Mouse (Mus musculus) limb, embryonic 12.5 days (tissue): ENCODE results near the gene Gm17581. TPM values are rescaled to one million over a fixed set of nuclear protein-coding genes. Genes with fewer than 3 reads are reported as not detected.
"Not testable (repeated sequence)": the region's sequence is repeated elsewhere in the genome, so short reads cannot be mapped to it uniquely, and the experiment has no call there.

ENCODE experiments used
- ATAC-seq: fragments of 200-750 bp; cut with Nextera tagmentation; 2 replicates; pipeline ENCODE4 v1.8.0; 2017; ENCODE audit warnings: low read depth, moderate TSS enrichment; ENCODE audit not compliant: insufficient number of reproducible peaks, insufficient read depth, low FRiP score, low TSS enrichment
- H3K27ac ChIP-seq: fragments of 300-500 bp; sonication (generic); 2 replicates; pipeline ENCODE4 v1.5.1; 2016; ENCODE audit warnings: mild to moderate bottlenecking, moderate library complexity
- H3K27me3 ChIP-seq: fragments of 300-500 bp; sonication (generic); 2 replicates; pipeline ENCODE4 v1.6.1; 2016; ENCODE audit warnings: mild to moderate bottlenecking, moderate library complexity
- H3K36me3 ChIP-seq: fragments of 300-500 bp; sonication (generic); 2 replicates; pipeline ENCODE4 v1.6.1; 2016; ENCODE audit warnings: mild to moderate bottlenecking, moderate library complexity
- H3K4me1 ChIP-seq: fragments of 300-500 bp; sonication (generic); replicated peaks from 2 replicates; pipeline ENCODE4 v1.6.1; 2016
- H3K4me2 ChIP-seq: fragments of 300-500 bp; sonication (generic); 2 replicates; pipeline ENCODE4 v1.6.1; 2016; ENCODE audit warnings: mild to moderate bottlenecking, moderate library complexity
- H3K4me3 ChIP-seq: fragments of 300-500 bp; sonication (generic); replicated peaks from 2 replicates; pipeline ENCODE4 v1.5.1; 2016; ENCODE audit warnings: mild to moderate bottlenecking
- H3K9ac ChIP-seq: fragments of 300-500 bp; sonication (generic); replicated peaks from 2 replicates; pipeline ENCODE4 v1.6.1; 2016; ENCODE audit warnings: mild to moderate bottlenecking, moderate library complexity
- H3K9me3 ChIP-seq: fragments of 300-500 bp; sonication (generic); 2 replicates; pipeline ENCODE4 v1.6.1; 2016; ENCODE audit warnings: mild to moderate bottlenecking, moderate library complexity
- WGBS: fragments of 180-500 bp; shearing (Covaris S2); methylation state at CpG from one replicate; pipeline ENCODE4 v1.1.7; 2016; 5-methylcytosine and 5-hydroxymethylcytosine counted together
- polyA plus RNA-seq: library from polyadenylated mRNA; unstranded; fragments of >200 nt; fragmentation: Nextera tagmentation; extraction: Ambion mirVana; gene quantifications from 2 replicates; pipeline ENCODE4 v1.2.1, GENCODE M21; 2016

The Gm17581 gene
- polyA plus RNA-seq: not detected in 2 replicates

- H3K9ac ChIP-seq, H3K27ac ChIP-seq, ATAC-seq, H3K9me3 ChIP-seq, H3K4me1 ChIP-seq, H3K36me3 ChIP-seq, H3K4me3 ChIP-seq, H3K4me2 ChIP-seq, H3K27me3 ChIP-seq: not testable (repeated sequence)
- 79% methylated on average over 5 of the region's 5 CpGs for WGBS
Observed at GRCm38 (mm10) chr2:155735766-155736165, at the start of gene Gm17581. TSS of gene Gm17581 (minus strand) at chr2:155735866.

- H3K9ac ChIP-seq: no peak overlapping the region
- H3K4me3 ChIP-seq: no peak overlapping the region
- H3K4me2 ChIP-seq: no peak overlapping the region
- no peaks in the 10 kb centered on the region for H3K36me3 ChIP-seq
- WGBS: 80% methylated on average over 6 of the region's 6 CpGs
- ATAC-seq: no peak
- no peaks in the 10 kb centered on the region for H3K9me3 ChIP-seq
- peaks cover 20% of the 10 kb centered on the region for H3K27me3 ChIP-seq
- no peaks in the 10 kb centered on the region for H3K4me1 ChIP-seq
- no peak overlapping the region for H3K27ac ChIP-seq
Observed at GRCm38 (mm10) chr2:155784534-155784933, 48.9 kb upstream of the Gm17581 start.

- 80% methylated on average over 3 of the region's 3 CpGs for WGBS
- no peak for ATAC-seq
- H3K4me3 ChIP-seq: no peak overlapping the region
- H3K27me3 ChIP-seq: peaks cover 47% of the 10 kb centered on the region
- no peak overlapping the region for H3K9ac ChIP-seq
- no peak overlapping the region for H3K27ac ChIP-seq
- H3K36me3 ChIP-seq: no peaks in the 10 kb centered on the region
- H3K9me3 ChIP-seq: no peaks in the 10 kb centered on the region
- peaks cover 7% of the 10 kb centered on the region; the same call in 1 of the 2 replicates for H3K4me1 ChIP-seq
- no peak overlapping the region for H3K4me2 ChIP-seq
Observed at GRCm38 (mm10) chr2:155779506-155779905, 43.8 kb upstream of the Gm17581 start.

- WGBS: 33% methylated on average over 6 of the region's 7 CpGs
- no peak overlapping the region for H3K4me3 ChIP-seq
- H3K9ac ChIP-seq: no peak overlapping the region
- no peaks in the 10 kb centered on the region for H3K9me3 ChIP-seq
- H3K36me3 ChIP-seq: no peaks in the 10 kb centered on the region
- H3K27me3 ChIP-seq: peaks cover 50% of the 10 kb centered on the region
- ATAC-seq: no peak
- peaks cover 7% of the 10 kb centered on the region; the same call in 1 of the 2 replicates for H3K4me1 ChIP-seq
- H3K4me2 ChIP-seq: no peak overlapping the region
- H3K27ac ChIP-seq: no peak overlapping the region
Observed at GRCm38 (mm10) chr2:155779066-155779465, 43.4 kb upstream of the Gm17581 start.

- Histone ChIP-seq H3K27me3 (peaks cover 60% of the 10 kb centered on the region), H3K9me3 (no peaks in the 10 kb centered on the region), H3K4me3 (no peak overlapping the region), H3K4me2 (no peak overlapping the region), H3K27ac (no peak overlapping the region), H3K4me1 (peaks cover 7% of the 10 kb centered on the region; the same call in 1 of the 2 replicates), H3K9ac (no peak overlapping the region), H3K36me3 (no peaks in the 10 kb centered on the region)
- 78% methylated on average over 6 of the region's 6 CpGs for WGBS
- no peak for ATAC-seq
Observed at GRCm38 (mm10) chr2:155778004-155778403, 42.3 kb upstream of the Gm17581 start.

- H3K9ac ChIP-seq: no peak overlapping the region
- no peaks in the 10 kb centered on the region for H3K36me3 ChIP-seq
- H3K27ac ChIP-seq: no peak overlapping the region
- no peak overlapping the region for H3K4me3 ChIP-seq
- WGBS: 84% methylated on average over 4 of the region's 4 CpGs
- peaks cover 64% of the 10 kb centered on the region for H3K27me3 ChIP-seq
- H3K4me2 ChIP-seq: no peak overlapping the region
- ATAC-seq: no peak
- peaks cover 7% of the 10 kb centered on the region; the same call in 1 of the 2 replicates for H3K4me1 ChIP-seq
- no peaks in the 10 kb centered on the region for H3K9me3 ChIP-seq
Observed at GRCm38 (mm10) chr2:155777688-155777985, 42.0 kb upstream of the Gm17581 start.

GRCm38 (mm10) chr2:155776824-155777687, 41.4 kb upstream of the Gm17581 start:
- no peaks in the 10 kb centered on the region for H3K9me3 ChIP-seq
- H3K36me3 ChIP-seq: no peaks in the 10 kb centered on the region
- H3K4me2 ChIP-seq: no peak overlapping the region
- ATAC-seq: no peak
- H3K27ac ChIP-seq: no peak overlapping the region
- 67% methylated on average over 10 of the region's 10 CpGs for WGBS
- H3K4me1 ChIP-seq: peaks cover 7% of the 10 kb centered on the region; the same call in 1 of the 2 replicates
- no peak overlapping the region for H3K9ac ChIP-seq
- no peak overlapping the region for H3K4me3 ChIP-seq
- peaks cover 70% of the 10 kb centered on the region for H3K27me3 ChIP-seq

- WGBS: 2% methylated on average over 44 of the region's 44 CpGs
- Histone ChIP-seq H3K9me3 (no peaks in the 10 kb centered on the region), H3K9ac (no peak overlapping the region), H3K27ac (no peak overlapping the region), H3K4me2 (peak overlapping the region; percentile 86), H3K4me3 (peak overlapping the region; percentile 53), H3K27me3 (peaks cover 74% of the 10 kb centered on the region), H3K4me1 (peaks cover 7% of the 10 kb centered on the region; the same call in 1 of the 2 replicates), H3K36me3 (no peaks in the 10 kb centered on the region)
- ATAC-seq: peak; percentile 52; the same call in 1 of the 2 replicates
Observed at GRCm38 (mm10) chr2:155775685-155776263, 40.1 kb upstream of the Gm17581 start.

- Histone ChIP-seq H3K4me1 (peaks cover 7% of the 10 kb centered on the region; the same call in 1 of the 2 replicates), H3K9me3 (no peaks in the 10 kb centered on the region), H3K4me2 (peak within 1 kb of the TSS; percentile 86), H3K27ac (no peak within 1 kb of the TSS), H3K27me3 (peaks cover 74% of the 10 kb centered on the region), H3K9ac (no peak within 1 kb of the TSS), H3K4me3 (peak within 1 kb of the TSS; percentile 53), H3K36me3 (no peaks in the 10 kb centered on the region)
- no peak for ATAC-seq
- WGBS: 2% methylated on average over 97 of the region's 100 CpGs
Observed at GRCm38 (mm10) chr2:155774927-155775684, 39.4 kb upstream of the Gm17581 start, which contains the start of gene Mmp24. TSS of gene Mmp24 (plus strand) at chr2:155775342.

- 51% methylated on average over 11 of the region's 11 CpGs for WGBS
- Histone ChIP-seq H3K36me3 (no peaks in the 10 kb centered on the region), H3K9me3 (no peaks in the 10 kb centered on the region), H3K27me3 (peaks cover 70% of the 10 kb centered on the region), H3K4me3 (0 out of 2 replicates have a peak overlapping the region, but pooled peaks have one; percentile 53), H3K27ac (no peak overlapping the region), H3K4me2 (peak overlapping the region; percentile 86), H3K9ac (no peak overlapping the region), H3K4me1 (peaks cover 7% of the 10 kb centered on the region; the same call in 1 of the 2 replicates)
- no peak for ATAC-seq
Observed at GRCm38 (mm10) chr2:155774261-155774926, 38.7 kb upstream of the Gm17581 start.
